Mouse (Mus musculus) thymus, postnatal 36 days (tissue): ENCODE results near the gene Defb36.

Experiments
- DNase-seq, 2 experiments: peaks; one replicate each; pipeline ENCODE4 v3.0.0; 2022; ENCODE audit warnings: mixed read lengths in 2 of 2

The Defb36 gene

GRCm38 (mm10) chr2:152604057-152604456 lies at the start of gene Defb36:
Gene Defb36 (plus strand): TSS chr2:152604327.
- peak in 1 of 2 experiments; percentile 12 for DNase-seq

- DNase-seq, result no peak
These were observed 47.5 kb upstream of the Defb36 start for GRCm38 (mm10) chr2:152556655-152557054.

DNA sequence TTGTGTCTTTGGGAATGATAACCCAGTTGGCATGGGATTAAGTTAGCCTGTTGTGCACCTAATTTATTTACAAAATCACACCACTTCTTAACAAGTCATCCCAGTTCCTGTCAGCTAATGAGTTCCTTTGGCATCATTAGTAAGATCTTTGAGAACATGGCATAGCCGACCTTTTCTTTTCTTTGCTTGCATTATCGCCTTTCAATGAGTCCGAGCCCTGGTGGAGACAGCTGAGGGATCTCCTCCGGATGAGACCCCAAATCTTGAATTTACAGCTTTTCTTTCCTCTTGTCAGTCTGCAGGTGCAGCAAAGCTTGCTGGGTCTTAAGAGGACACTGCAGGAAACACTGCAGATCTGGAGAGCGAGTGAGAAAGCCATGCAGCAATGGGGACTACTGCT lies 35.1 kb upstream of the Defb36 start, which contains the start of gene Gm17416:
Gene Gm17416 (plus strand): TSS at position 301 of the 400 bp plus-strand sequence.
- DNase-seq, result no peak

- DNase-seq, result no peak
These were observed 34.2 kb upstream of the Defb36 start for GRCm38 (mm10) chr2:152569881-152570280.

- DNase-seq, result no peak
These were observed 33.8 kb upstream of the Defb36 start for GRCm38 (mm10) chr2:152570313-152570712.

DNA sequence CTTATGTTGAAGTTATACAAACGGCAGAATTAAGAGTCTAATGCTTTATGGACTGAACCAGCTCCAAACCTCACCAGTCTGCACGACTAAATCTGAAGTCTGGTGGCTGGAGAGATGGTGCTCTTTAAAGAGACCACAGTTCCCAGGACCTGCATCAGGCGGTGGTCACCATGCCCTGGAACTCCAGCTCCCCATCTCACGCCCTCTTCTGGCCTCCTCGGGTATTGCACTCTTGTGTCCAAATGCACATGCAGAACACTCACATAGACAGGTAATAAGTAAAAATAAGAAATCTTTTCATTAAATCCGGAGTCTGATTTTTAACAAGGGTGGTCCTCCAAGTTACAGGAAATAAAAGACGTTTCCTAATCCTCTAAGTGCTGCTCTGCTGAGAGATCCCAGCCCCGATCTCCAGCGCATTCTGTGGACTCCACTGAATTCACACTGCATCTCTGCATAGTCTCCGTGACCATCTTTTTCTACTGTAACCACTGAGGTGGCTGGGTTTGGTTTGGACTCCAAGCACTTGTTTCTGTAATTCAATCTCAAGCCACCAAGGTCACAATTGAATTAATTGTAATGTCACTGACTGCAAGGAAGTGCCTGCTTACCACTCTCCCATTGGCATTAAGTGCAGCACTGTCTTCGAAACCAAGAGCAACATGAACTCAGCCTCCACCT lies 31.9 kb upstream of the Defb36 start, which contains the start of gene Defb21:
Gene Defb21 (plus strand): TSS at position 631 of the 681 bp plus-strand sequence.
- DNase-seq, result peak; percentile 8 to 12

DNA sequence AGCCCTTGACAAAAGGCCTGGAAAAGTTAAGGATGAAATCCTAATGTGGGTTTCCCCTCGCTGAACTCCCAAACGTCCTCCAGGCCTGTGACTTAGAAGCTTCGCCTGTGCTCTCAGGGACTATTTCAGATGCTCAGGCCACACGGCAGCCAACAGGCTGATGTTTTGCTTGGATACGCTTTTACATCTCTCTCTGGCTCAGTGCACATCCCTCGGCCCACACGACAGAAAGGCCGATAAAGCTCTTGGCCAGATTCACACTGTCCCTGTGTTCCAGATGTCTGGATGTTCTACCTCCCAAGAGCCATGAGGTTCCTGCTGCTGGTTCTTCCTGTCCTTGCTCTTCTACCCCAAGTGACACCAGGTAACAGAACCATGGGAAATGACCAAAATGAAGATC lies 30.6 kb upstream of the Defb36 start:
- DNase-seq, result no peak

DNA sequence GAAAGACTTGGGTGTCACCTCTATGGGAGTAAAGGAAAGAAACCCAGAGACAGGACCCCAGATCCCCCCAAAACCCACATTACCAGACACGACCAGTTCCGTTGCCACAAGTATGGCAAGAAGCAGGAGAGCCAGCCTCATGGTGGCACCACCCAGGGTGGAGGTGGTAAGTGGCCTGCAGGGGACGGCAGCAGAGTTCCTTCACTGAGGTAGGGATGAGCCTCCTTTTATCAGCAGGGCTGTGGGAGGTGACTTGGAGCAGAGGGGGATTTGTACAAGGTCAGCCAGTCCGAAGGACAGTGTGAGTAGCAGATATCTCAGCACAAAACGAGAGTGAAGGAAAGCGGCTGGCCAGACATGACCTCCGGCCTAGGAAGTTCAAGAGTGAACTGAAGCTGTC lies 24.0 kb upstream of the Defb36 start, which contains the start of gene Defb19:
Gene Defb19 (minus strand): TSS at position 206 of the 400 bp plus-strand sequence.
- no peak for DNase-seq

- DNase-seq, result no peak
These were observed 23.5 kb upstream of the Defb36 start for GRCm38 (mm10) chr2:152580612-152581011.

- no peak for DNase-seq
These were observed 17.1 kb upstream of the Defb36 start for GRCm38 (mm10) chr2:152586926-152587560.

DNA sequence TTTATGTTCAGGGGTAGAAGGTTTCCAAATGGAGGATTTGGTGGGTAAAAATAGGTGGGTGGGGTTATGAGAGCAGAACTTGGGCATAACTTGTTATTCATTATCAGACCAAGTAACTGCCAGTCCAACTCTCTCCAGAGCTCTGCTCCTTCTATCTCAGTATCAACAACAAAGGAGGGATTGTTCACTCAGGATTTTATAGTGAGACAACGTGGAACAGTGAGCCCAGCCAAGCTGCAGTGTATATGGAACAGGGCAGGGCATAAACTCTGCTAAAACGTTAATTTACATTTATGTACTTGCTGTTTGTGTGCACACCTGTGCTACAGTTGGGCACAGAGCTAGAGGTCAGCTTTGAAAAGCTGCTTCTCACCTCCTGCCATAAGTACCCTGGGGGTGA lies 15.7 kb upstream of the Defb36 start:
- no peak for DNase-seq

- no peak for DNase-seq
These were observed 15.1 kb upstream of the Defb36 start for GRCm38 (mm10) chr2:152589021-152589420.

- no peak for DNase-seq
These were observed 4.8 kb upstream of the Defb36 start, which contains the start of gene Defb45 for GRCm38 (mm10) chr2:152599299-152599698. Gene Defb45 (minus strand): TSS chr2:152599399.

DNA sequence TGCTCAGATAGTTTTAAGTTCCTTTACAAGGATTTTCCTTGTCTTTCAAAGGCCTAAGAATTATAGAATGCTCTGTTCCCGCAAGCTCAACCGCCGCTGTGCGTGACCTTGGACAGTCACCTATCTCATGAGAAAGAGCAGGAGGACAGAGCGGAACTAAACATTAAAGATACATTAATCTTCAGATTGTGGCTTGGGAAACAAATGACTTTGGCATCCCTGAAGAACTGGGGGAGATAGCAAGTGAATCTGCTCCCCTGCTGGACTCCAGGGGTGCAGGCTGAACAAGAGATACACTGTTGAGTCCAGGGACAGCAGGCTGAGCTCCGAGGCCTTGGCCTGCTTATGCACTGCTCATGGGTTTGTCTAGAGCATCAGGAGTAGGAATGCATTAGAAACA lies 4.1 kb upstream of the Defb36 start:
- no peak for DNase-seq

GRCm38 (mm10) chr2:152601275-152601960 lies 2.7 kb upstream of the Defb36 start:
- DNase-seq, result no peak

GRCm38 (mm10) chr2:152607746-152608145 lies 3.6 kb downstream of the Defb36 start:
- DNase-seq, result no peak

DNA sequence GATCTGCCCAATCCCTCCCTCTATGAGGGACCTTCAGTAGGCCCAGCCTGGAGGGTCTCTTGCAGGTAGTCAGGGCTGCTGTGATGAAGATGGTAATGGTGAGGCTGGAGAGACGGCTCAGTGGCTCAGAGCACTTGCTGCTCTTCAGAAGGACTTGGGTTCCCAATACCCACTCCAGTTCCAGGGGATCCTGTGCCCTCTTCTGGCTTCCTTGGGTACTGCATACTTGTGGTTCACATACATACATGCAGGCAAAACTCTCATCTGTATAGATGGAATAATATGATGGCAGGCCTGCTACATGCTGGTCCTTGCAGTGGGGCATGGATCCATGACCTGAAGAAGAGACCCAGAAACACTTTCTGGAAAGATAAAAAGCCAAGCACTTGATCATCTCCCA lies 4.6 kb downstream of the Defb36 start:
- no peak for DNase-seq

DNA sequence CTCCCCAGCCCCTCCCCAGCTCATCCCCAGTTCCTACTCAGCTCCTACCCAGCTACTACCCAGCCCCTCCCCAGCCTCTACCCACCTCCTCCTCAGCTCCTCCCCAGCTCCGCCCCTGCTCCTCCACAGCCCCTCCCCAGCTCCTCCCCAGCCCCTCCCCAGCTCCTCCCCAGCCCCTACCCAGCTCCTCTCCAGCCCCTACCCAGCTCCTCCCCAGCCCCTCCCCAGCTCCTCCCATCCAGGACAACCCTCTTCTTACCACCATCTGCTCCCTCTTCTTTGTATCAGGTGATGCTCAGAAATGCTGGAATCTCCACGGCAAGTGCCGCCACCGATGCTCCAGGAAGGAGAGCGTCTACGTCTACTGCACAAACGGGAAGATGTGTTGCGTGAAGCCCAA lies 8.1 kb downstream of the Defb36 start:
- no peak for DNase-seq

DNA sequence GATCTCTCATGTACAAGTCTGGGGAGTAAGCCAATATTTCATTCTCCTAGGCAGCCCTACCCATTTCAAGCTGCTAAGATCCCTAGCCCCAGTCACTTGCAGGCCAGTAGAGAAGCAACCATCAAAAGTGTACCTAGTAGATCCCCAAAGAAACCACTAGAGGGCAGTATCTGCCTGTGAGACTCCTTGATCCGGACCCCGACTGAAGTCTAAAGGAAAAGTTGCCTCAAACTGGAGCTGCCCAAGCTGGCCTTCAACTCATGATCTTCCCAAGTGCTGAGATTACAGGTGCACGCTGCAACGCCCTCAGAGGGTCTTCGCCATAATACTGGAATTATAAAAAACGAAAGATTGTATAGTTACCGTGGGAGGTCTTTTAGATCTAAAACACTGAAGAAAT lies 11.4 kb downstream of the Defb36 start:
- peak in 1 of 2 experiments; percentile 17 for DNase-seq

DNA sequence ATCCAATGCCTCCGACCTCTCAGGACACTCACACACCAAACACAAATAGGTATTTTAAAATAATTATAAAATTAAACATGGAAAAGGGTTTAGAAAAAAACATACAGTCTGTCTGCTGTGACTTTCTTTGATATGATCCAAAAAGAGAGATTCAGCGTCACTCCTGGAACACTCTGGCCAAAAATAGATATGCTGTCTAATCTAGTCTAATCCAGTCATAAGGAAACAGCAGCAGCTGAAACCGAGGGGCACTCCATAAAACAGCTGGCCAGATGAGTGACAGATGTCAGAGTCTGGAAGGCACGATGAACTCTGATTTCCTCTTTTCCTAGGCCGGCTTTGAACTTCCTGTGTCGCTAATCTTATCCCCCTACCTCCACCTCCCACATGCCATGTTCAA lies 12.3 kb downstream of the Defb36 start:
- no peak for DNase-seq

- no peak for DNase-seq
These were observed 13.2 kb downstream of the Defb36 start for GRCm38 (mm10) chr2:152617374-152617773.

GRCm38 (mm10) chr2:152620367-152621134 lies 16.4 kb downstream of the Defb36 start:
- no peak for DNase-seq

- no peak for DNase-seq
These were observed 18.0 kb downstream of the Defb36 start for GRCm38 (mm10) chr2:152622151-152622550.
